Mouse (Mus musculus): Measurements from ENCODE around the gene Galk2. TPM values are rescaled to one million over a fixed set of nuclear protein-coding genes. Genes with fewer than 3 reads are reported as not detected.

Galk2 gene
- polyA plus RNA-seq, 1 experiment from 2014 or later: 9.6 TPM

DNA sequence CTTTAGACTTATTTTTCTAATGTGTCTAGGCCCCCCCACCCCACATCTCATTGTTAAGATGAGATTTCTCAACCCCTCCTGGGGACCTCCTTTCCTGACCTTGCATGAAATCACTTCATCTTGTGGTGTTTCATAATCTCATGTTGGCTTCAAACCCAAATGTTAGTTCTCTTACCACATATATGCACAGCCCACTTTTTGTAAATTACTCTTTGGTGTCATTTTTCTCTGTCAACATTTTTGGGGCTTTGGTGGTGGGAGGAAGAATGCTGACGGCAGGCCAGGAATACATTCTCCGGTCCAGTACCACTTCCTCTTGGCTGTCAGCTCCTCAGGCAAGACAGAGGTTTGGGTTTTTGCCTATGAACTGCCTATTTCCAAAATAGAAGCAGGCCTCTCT is 71.0 kb downstream of the Galk2 start:
- DNase-seq (no peak), ATAC-seq (no peak)
- no peaks in the 10 kb centered on the region for H3K9me3 ChIP-seq (ENCODE audit: low read length)
- H3K4me3 ChIP-seq (ENCODE audit: low read depth, low read length): no peak overlapping the region
- no peaks in the 10 kb centered on the region for H3K4me1 ChIP-seq (ENCODE audit: insufficient read depth)
- no peak overlapping the region for H3K9ac ChIP-seq (replicated peaks)
- 0 out of 2 replicates have a peak, but pooled peaks cover 4% of the 10 kb centered on the region for H3K36me3 ChIP-seq (replicated peaks; ENCODE audit: insufficient read depth, low read length)
- WGBS (ENCODE audit: insufficient replicate concordance): 53% methylated on average over 2 of the region's 2 CpGs
- no peaks in the 10 kb centered on the region for H3K27me3 ChIP-seq (ENCODE audit: insufficient read depth, low read length)
- no peak overlapping the region for H3K27ac ChIP-seq (ENCODE audit: low read depth)
- no peak overlapping the region for H3K4me2 ChIP-seq (ENCODE audit: low read depth, low read length)
- TF ChIP-seq CTCF (IDR thresholded peaks at IDR 0.05; ENCODE audit: low read depth): no peak
- TF ChIP-seq EP300 (IDR thresholded peaks at IDR 0.05; ENCODE audit: low read depth): no peak

DNA sequence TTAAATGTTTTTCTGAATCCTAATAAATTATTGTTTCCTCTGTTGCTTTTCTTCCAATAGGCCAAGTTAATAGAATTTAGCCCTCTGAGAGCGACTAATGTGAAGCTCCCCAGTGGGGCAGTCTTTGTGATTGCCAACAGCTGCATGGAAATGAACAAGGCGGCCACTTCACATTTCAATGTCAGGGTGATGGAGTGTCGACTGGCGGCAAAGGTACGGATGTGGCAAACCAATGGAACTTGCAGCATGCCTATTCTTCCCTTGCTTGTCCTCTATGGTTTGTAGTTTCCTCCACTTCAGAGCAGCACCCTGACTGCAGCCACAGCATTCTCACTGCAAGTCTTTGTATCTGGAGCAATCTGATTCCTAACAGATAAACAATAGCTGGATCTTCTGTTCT is 72.3 kb downstream of the Galk2 start:
- DNase-seq: no peak
- H3K4me2 ChIP-seq (ENCODE audit: low read depth, low read length): no peak overlapping the region
- no peak for ATAC-seq
- no peaks in the 10 kb centered on the region for H3K9me3 ChIP-seq (ENCODE audit: low read length)
- WGBS (ENCODE audit: insufficient replicate concordance): 84% methylated on average over 5 of the region's 5 CpGs
- H3K4me3 ChIP-seq (ENCODE audit: low read depth, low read length): no peak overlapping the region
- TF ChIP-seq EP300 (IDR thresholded peaks at IDR 0.05; ENCODE audit: low read depth): no peak
- TF ChIP-seq CTCF (IDR thresholded peaks at IDR 0.05; ENCODE audit: low read depth): no peak
- no peaks in the 10 kb centered on the region for H3K27me3 ChIP-seq (ENCODE audit: insufficient read depth, low read length)
- no peak overlapping the region for H3K27ac ChIP-seq (ENCODE audit: low read depth)
- no peaks in the 10 kb centered on the region for H3K4me1 ChIP-seq (ENCODE audit: insufficient read depth)
- H3K9ac ChIP-seq (replicated peaks): no peak overlapping the region
- H3K36me3 ChIP-seq (replicated peaks; ENCODE audit: insufficient read depth, low read length): 0 out of 2 replicates have a peak, but pooled peaks cover 4% of the 10 kb centered on the region

DNA sequence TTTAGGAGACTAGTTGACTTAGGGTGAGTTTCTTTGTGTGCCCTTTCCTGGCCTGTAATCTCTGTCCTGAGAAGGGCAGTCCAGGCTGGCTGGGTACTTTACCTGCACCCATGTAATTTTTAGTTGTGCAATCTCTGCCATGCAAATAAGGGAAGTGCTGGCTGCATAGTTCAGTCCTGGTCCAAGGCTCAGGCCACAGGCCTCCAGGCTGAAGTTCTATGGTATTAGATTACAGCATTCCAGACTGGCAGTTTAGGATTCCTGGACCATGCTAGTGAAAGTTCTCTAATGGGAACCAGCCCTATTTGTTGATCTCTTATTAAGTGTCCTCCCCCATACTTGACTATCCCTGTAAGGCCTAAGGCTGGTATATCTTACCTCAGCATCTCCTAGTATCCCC is 73.8 kb downstream of the Galk2 start:
- Histone ChIP-seq H3K9ac (replicated peaks) (no peak overlapping the region), H3K27ac (ENCODE audit: low read depth) (no peak overlapping the region), H3K4me3 (ENCODE audit: low read depth, low read length) (no peak overlapping the region), H3K9me3 (ENCODE audit: low read length) (no peaks in the 10 kb centered on the region), H3K4me1 (ENCODE audit: insufficient read depth) (no peaks in the 10 kb centered on the region), H3K27me3 (ENCODE audit: insufficient read depth, low read length) (no peaks in the 10 kb centered on the region), H3K4me2 (ENCODE audit: low read depth, low read length) (no peak overlapping the region), H3K36me3 (replicated peaks; ENCODE audit: insufficient read depth, low read length) (0 out of 2 replicates have a peak, but pooled peaks cover 4% of the 10 kb centered on the region)
- TF ChIP-seq EP300 (IDR thresholded peaks at IDR 0.05; ENCODE audit: low read depth) (peak; percentile 33; the same call in 1 of the 2 replicates), CTCF (IDR thresholded peaks at IDR 0.05; ENCODE audit: low read depth) (no peak)
- peak; percentile 22 for DNase-seq
- peak; percentile 85 for ATAC-seq

- WGBS (ENCODE audit: insufficient replicate concordance): 71% methylated on average over 3 of the region's 3 CpGs
- ATAC-seq: no peak
- H3K4me3 ChIP-seq (ENCODE audit: low read depth, low read length): no peak overlapping the region
These were observed 75.1 kb downstream of the Galk2 start for GRCm38 (mm10) chr2:125933977-125934376.

DNA sequence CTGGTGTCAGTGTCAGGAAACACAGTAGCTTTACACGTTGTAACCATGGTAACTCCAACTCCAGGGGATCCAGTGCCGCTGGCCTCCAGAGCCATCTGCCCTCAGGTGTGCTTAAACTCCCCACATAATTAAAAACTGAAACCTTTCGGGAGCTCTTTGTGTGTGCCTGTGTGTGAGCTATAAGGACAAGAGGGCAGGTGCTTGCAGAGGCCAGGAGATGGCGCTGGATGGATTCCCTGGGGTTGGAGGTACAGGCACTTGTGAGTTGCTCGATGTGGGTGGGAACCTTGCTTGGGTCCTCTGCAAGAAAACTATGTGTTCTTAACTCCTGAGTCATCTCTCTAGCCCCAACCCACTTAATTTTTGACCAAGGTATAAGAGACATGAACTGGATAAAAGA is 77.5 kb downstream of the Galk2 start:
- Histone ChIP-seq H3K4me2 (ENCODE audit: low read depth, low read length) (no peak overlapping the region), H3K27ac (ENCODE audit: low read depth) (no peak overlapping the region), H3K4me3 (ENCODE audit: low read depth, low read length) (no peak overlapping the region), H3K36me3 (replicated peaks; ENCODE audit: insufficient read depth, low read length) (0 out of 2 replicates have a peak, but pooled peaks cover 2% of the 10 kb centered on the region), H3K9me3 (ENCODE audit: low read length) (no peaks in the 10 kb centered on the region), H3K27me3 (ENCODE audit: insufficient read depth, low read length) (no peaks in the 10 kb centered on the region), H3K4me1 (ENCODE audit: insufficient read depth) (no peaks in the 10 kb centered on the region), H3K9ac (replicated peaks) (no peak overlapping the region)
- WGBS (ENCODE audit: insufficient replicate concordance): 63% methylated on average over 5 of the region's 5 CpGs
- TF ChIP-seq CTCF (IDR thresholded peaks at IDR 0.05; ENCODE audit: low read depth) (peak; percentile 35), EP300 (IDR thresholded peaks at IDR 0.05; ENCODE audit: low read depth) (no peak)
- no peak for ATAC-seq
- DNase-seq: no peak

More at GRCm38 (mm10) chr2:125933977-125934376, 75.1 kb downstream of the Galk2 start:
- Histone ChIP-seq H3K4me1 (ENCODE audit: insufficient read depth) (no peaks in the 10 kb centered on the region), H3K36me3 (replicated peaks; ENCODE audit: insufficient read depth, low read length) (0 out of 2 replicates have a peak, but pooled peaks cover 4% of the 10 kb centered on the region), H3K4me2 (ENCODE audit: low read depth, low read length) (no peak overlapping the region), H3K27me3 (ENCODE audit: insufficient read depth, low read length) (no peaks in the 10 kb centered on the region), H3K9ac (replicated peaks) (no peak overlapping the region), H3K27ac (ENCODE audit: low read depth) (no peak overlapping the region), H3K9me3 (ENCODE audit: low read length) (no peaks in the 10 kb centered on the region)
- TF ChIP-seq EP300 (IDR thresholded peaks at IDR 0.05; ENCODE audit: low read depth) (no peak), CTCF (IDR thresholded peaks at IDR 0.05; ENCODE audit: low read depth) (no peak)
- no peak for DNase-seq

DNA sequence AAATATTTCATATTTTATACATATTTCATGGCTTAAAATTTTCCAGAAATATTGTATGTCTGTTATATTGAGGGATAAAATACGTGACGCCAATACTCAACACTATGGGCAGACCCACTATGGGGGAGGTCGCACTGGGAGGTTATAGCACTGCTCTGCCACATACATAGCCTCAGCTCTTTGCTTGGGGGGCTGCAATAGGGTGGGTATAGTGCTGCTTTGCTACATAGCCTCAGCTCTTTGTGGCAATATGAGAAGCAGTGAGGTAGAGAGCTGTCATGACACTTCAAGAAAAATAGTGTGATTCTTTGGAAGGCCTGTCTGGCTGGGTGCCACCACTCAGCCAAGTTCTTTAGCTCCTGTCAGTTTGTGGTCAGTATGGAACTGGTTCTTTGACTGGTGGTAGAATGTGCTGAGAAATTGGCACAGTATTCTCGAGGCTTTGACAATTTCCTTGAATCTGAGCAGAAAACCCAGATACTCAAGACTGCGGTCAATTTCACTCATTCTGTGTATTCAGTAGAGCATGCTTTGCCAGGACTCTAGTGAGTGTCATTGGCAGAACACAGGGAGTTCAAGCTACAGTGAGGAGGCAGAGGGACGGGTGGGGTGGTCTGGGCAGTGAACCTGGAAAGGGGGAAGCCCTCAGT is 80.2 kb downstream of the Galk2 start:
- no peak for DNase-seq
- no peaks in the 10 kb centered on the region for H3K36me3 ChIP-seq (replicated peaks; ENCODE audit: insufficient read depth, low read length)
- no peaks in the 10 kb centered on the region for H3K27me3 ChIP-seq (ENCODE audit: insufficient read depth, low read length)
- H3K27ac ChIP-seq (ENCODE audit: low read depth): no peak overlapping the region
- no peak overlapping the region for H3K9ac ChIP-seq (replicated peaks)
- 82% methylated on average over 6 of the region's 6 CpGs for WGBS (ENCODE audit: insufficient replicate concordance)
- no peaks in the 10 kb centered on the region for H3K4me1 ChIP-seq (ENCODE audit: insufficient read depth)
- ATAC-seq: no peak
- no peak overlapping the region for H3K4me3 ChIP-seq (ENCODE audit: low read depth, low read length)
- H3K9me3 ChIP-seq (ENCODE audit: low read length): no peaks in the 10 kb centered on the region
- no peak overlapping the region for H3K4me2 ChIP-seq (ENCODE audit: low read depth, low read length)
- TF ChIP-seq CTCF (IDR thresholded peaks at IDR 0.05; ENCODE audit: low read depth): no peak
- no peak for TF ChIP-seq EP300 (IDR thresholded peaks at IDR 0.05; ENCODE audit: low read depth)

Data from liver, postnatal 0 days (tissue).